Mouse (Mus musculus): ENCODE data around the gene Il13ra2.
A peak's percentile ranks its signal among the peaks of the same experiment; 100 is the strongest.
"Not testable (repeated sequence)": the region's sequence is repeated elsewhere in the genome, so short reads cannot be mapped to it uniquely, and the experiment has no call there.

Gene Il13ra2

GRCm38 (mm10) chrX:147429129-147429528, at the start of gene Il13ra2:
Il13ra2 (minus strand) TSS chrX:147429192.
- DNase-seq (ENCODE audit: low spot score): no peak

DNA sequence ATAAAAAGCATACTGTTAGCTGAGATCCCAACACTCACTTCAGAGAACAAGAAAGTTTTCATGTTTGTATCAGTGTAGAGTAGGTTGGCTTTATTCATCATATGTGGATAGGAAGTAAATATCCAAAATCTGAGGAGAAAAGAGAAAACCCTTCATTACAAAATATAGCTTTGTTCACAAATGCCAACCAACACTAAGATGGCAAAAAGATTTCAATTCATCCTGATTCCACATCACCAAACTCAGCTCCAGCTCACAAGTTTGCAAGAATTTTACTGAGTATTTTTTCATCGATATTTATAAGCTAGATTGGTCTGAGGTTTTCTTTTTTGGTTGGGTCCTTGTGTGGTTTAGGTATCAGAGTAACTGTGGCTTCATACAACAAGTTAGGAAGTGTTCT, 24.6 kb upstream of the Il13ra2 start, which contains the start of gene Vmn1r239-ps:
TSS of gene Vmn1r239-ps (minus strand) at position 101 of the 400 bp plus-strand sequence.
- DNase-seq (ENCODE audit: low spot score): not testable (repeated sequence)

GRCm38 (mm10) chrX:147443386-147443785, 14.4 kb upstream of the Il13ra2 start:
- DNase-seq (ENCODE audit: low spot score): no peak

DNA sequence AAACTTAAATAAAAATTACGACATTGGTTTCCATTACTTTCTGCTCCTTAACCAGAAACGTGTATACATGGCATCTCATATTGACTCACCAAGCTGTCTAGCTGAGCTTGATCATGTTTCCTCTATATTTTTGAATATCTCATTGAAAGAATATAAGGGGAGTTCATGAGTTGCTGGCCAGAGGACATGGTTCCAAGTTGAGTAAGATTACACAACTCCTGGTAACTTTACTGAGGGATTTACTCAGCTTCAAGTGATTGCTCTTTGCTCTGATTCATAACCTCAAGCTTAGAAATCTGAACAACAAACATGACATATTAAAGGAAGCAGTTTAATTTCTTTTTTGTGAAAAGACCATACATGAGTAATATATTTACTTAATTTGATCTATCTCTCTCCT, 6.4 kb upstream of the Il13ra2 start:
- DNase-seq (ENCODE audit: low spot score): no peak

GRCm38 (mm10) chrX:147429753-147430152, 761 bp upstream of the Il13ra2 start:
- DNase-seq (ENCODE audit: low spot score): peak; percentile 1

DNA sequence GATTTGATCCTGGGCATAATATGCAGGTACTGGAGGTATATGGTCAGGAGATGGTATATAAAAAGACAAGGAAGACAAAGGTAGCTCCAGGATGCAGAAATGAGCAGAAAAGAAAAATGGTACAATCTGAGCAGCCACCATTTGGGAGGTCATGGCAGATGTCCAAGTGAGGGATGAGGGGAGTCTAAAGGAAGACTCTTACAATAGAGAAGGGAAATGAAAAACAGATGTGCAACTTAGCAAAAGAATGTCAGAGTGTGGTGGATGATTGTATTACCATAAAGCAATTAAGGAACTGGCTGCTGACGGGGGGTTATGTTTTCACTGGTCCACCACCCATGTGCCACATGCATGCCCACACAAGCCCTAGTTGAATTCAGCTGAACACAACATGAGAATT, 35.5 kb downstream of the Il13ra2 start:
- no peak for DNase-seq (ENCODE audit: low spot score)

- DNase-seq (ENCODE audit: low spot score): no peak
Observed at GRCm38 (mm10) chrX:147349167-147349566, 79.8 kb downstream of the Il13ra2 start.

Data from ovary, postnatal 14 days (tissue).